Mouse (Mus musculus) megakaryocyte-erythroid progenitor cell, adult 5-6 weeks (primary cell): ENCODE measurements around the gene Mylip. TPM values are rescaled to one million over a fixed set of nuclear protein-coding genes. Genes with fewer than 3 reads are reported as not detected.

Experiments
- ATAC-seq: replicated peaks from 2 replicates; pipeline ENCODE4 v1.8.0; 2016; ENCODE audit warnings: mild to moderate bottlenecking, inconsistent platforms; ENCODE audit not compliant: severe bottlenecking, poor library complexity, low FRiP score, low TSS enrichment
- total RNA-seq, 2 experiments: library from RNA; stranded (forward) in 1 of 2; stranded (reverse) in 1 of 2; fragments of 200-1000, 215-1000 nt in 1 of 2; fragments of >200 nt in 1 of 2; fragmentation: Nextera tagmentation in 1 of 2; gene quantifications; 2 replicates each; pipeline ENCODE4 v1.2.3; 2014 to 2017

The Mylip gene
- total RNA-seq (2014; fragmentation: Nextera tagmentation) (7.4 and 9.0 TPM in 2 replicates), total RNA-seq (2017) (7.8 and 8.0 TPM in 2 replicates)

- peak; percentile 95 for ATAC-seq
Measured at GRCm38 (mm10) chr13:45389448-45390311, at the start of gene Mylip. TSS of gene Mylip (plus strand) at chr13:45389742.

- ATAC-seq, result no peak
Measured at GRCm38 (mm10) chr13:45341991-45342390, 47.6 kb upstream of the Mylip start.

GRCm38 (mm10) chr13:45343541-45343940 lies 46.0 kb upstream of the Mylip start:
- ATAC-seq, result no peak

GRCm38 (mm10) chr13:45343966-45344365 lies 45.6 kb upstream of the Mylip start:
- ATAC-seq, result no peak

GRCm38 (mm10) chr13:45345471-45346159 lies 43.9 kb upstream of the Mylip start:
- ATAC-seq, result no peak

GRCm38 (mm10) chr13:45351483-45351882 lies 38.1 kb upstream of the Mylip start:
- ATAC-seq, result no peak

- no peak for ATAC-seq
Measured at GRCm38 (mm10) chr13:45354824-45355223, 34.7 kb upstream of the Mylip start.

GRCm38 (mm10) chr13:45358208-45358607 lies 31.3 kb upstream of the Mylip start:
- ATAC-seq, result no peak

- no peak for ATAC-seq
Measured at GRCm38 (mm10) chr13:45358676-45359323, 30.7 kb upstream of the Mylip start.

GRCm38 (mm10) chr13:45365788-45366187 lies 23.8 kb upstream of the Mylip start:
- ATAC-seq, result no peak

- no peak for ATAC-seq
Measured at GRCm38 (mm10) chr13:45371673-45372072, 17.9 kb upstream of the Mylip start.

GRCm38 (mm10) chr13:45372456-45372855 lies 17.1 kb upstream of the Mylip start:
- ATAC-seq, result no peak

- no peak for ATAC-seq
Measured at GRCm38 (mm10) chr13:45374846-45375245, 14.7 kb upstream of the Mylip start.

- no peak for ATAC-seq
Measured at GRCm38 (mm10) chr13:45382208-45382607, 7.3 kb upstream of the Mylip start.

- ATAC-seq, result no peak
Measured at GRCm38 (mm10) chr13:45384636-45385035, 4.9 kb upstream of the Mylip start.

- ATAC-seq, result no peak
Measured at GRCm38 (mm10) chr13:45385521-45385920, 4.0 kb upstream of the Mylip start.

- no peak for ATAC-seq
Measured at GRCm38 (mm10) chr13:45386253-45386652, 3.3 kb upstream of the Mylip start.

GRCm38 (mm10) chr13:45387231-45387630 lies 2.3 kb upstream of the Mylip start:
- ATAC-seq, result no peak

- ATAC-seq, result no peak
Measured at GRCm38 (mm10) chr13:45388254-45388805, 1.2 kb upstream of the Mylip start.

GRCm38 (mm10) chr13:45388889-45389288 lies 653 bp upstream of the Mylip start:
- ATAC-seq, result 0 out of 2 replicates have a peak, but pooled peaks have one; percentile 8
